Mouse (Mus musculus) T-helper 2 cell (primary cell): ENCODE measurements around the gene Myd88.
"Not testable (repeated sequence)": the region's sequence is repeated elsewhere in the genome, so short reads cannot be mapped to it uniquely, and the experiment has no call there.

ENCODE experiments used
- in situ Hi-C: fragments of 300-600 bp; cut with MboI, MseI; formaldehyde crosslinking; loops from one replicate; pipeline ENCODE4 v1.15.1; 2025; ENCODE audit warnings: high pct_unique_total_duplicates

Gene Myd88

DNA sequence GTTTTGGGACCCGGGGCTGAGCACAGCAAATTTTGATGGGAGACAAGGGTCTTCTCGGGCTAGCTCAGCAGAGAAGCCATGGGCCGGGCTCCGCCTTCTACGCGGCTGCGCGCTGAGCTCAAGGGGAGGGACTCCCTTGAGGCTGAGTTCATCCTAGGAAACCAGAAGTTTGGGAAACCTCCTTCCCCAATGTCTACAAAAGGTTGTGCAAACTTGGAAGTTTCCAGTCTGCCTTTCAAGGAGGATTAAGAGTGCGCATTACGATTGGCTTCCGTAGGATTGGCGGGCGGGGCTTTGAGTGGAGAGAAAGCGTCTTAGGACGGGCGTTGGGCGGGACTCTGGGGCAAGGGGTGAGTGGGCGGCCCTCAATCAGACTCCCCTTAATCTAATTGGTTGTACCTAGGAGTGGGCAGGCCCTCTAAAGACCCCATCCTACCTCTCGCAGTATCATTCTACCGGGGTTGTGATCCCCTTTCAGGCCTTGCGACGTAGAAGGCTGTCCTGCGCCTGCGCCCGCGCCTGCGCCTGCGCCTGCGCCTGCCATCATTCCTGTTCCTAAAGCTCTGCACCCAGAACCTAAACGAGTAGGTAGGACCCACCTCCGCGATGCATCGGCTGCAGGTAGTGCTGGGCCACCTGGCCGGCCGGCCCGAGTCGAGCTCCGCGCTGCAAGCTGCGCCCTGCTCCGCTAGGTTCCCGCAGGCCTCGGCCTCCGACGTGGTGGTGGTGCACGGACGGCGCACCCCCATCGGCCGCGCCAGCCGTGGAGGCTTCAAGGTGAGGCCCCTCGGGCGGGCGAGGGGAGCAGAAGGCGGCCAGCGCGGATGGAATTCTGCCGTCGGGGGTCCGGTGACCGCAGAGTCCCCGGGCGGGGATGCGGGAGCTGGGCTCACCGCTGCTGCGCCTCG, at the start of gene Myd88:
Gene Myd88 (minus strand): TSS at position 503 of the 908 bp plus-strand sequence.
- in situ Hi-C loops = loop anchor here (25.0 kb wide), 1 partner anchor 1054 kb away; no protein-coding TSS in a partner anchor

DNA sequence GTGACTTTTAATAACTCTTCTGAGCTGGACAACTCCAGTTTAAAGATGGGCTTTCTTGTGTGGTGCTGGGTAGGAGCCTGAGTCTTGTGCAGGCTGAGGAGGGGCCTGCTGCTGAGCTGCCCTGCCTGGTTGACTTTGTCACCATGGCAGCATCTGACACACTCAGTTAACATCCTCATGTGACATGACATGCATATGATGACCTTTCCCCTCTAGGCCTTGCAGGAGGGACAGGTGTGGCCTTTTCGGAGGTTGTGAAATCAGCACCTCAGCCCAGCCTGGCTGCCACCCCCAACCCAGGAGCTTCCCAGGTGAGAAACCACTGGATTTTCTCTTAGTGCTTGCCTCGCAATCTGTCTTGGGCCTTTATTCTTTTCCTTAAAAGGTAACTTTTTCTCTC, 49.0 kb upstream of the Myd88 start:
- in situ Hi-C loops = no loop called here

DNA sequence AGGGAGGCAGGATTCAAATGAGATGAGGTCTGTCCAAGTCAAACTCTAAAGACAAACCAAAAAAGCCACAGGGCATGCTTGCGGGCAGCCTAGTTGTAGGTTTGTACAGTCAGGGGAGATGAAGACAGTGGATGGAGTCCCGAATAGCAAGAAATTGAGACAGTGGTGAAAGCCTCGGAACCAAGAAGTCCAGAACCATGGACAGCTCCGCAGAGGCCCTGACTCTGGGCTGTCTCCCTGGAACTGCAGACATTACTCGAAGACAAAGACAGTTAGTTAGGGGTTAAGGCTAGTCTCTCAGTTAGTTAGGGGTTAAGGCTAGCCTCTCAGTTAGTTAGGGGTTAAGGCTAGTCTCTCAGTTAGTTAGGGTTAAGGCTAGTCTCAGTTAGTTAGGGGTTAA, 47.7 kb upstream of the Myd88 start:
- in situ Hi-C loops = no loop called here

DNA sequence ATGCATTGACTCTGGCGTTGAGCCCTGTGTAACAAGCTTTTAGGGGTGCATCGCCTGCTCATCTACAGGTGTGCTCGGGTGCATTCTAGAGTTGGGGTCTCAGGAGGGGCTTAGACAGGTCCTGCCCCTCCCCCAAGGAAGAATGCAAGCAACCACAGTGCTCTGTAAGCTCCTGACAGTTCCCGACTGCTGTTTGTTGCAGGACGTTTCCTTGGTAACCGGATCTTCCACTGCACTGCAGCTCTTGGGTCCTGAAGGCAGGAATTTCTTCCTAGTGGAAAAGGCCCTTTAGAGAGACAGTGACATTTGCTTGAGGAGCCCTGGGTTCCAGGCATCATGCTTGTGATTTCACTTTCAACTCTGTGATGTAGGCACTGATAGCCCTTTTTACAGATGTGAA, 41.4 kb upstream of the Myd88 start:
- in situ Hi-C loops = no loop called here

DNA sequence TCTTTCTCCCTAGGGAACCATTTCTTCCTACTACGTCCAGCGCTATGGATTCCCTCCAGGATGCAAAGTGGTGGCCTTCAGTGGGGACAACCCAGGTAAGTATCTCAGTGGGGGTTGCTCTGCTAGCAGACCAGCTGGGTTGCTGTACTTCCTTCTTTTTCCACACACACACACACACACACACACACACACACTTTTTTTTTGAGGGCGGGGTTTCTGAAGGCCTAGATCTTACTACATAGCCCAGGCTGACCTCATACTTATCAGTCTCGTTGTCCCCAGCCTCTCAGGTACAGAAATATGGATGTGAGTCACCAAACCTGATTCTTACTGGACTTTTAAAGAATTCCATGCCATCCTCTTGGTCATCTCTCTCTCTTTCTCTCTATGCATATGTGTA, 37.0 kb upstream of the Myd88 start:
- in situ Hi-C loops = no loop called here

DNA sequence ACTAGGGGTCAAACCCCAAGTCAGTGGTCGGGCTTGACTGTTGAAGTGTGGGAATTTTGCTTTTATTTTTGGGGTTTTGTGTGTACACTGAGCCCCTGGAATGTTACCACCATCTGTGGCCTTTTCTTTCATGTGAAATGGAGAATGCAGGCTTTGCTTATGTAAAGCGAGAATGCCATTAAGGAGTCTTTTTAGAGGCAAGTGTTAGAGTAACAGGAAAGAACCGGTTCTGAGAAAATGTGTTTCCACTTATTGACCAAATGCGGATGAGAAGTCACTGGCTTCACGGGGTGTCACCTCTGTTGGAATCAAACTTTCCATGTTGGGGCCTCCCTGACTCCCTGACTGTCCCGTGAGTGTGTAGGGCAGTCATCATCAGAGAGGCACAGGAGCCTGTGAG, 34.3 kb upstream of the Myd88 start:
- in situ Hi-C loops = no loop called here

DNA sequence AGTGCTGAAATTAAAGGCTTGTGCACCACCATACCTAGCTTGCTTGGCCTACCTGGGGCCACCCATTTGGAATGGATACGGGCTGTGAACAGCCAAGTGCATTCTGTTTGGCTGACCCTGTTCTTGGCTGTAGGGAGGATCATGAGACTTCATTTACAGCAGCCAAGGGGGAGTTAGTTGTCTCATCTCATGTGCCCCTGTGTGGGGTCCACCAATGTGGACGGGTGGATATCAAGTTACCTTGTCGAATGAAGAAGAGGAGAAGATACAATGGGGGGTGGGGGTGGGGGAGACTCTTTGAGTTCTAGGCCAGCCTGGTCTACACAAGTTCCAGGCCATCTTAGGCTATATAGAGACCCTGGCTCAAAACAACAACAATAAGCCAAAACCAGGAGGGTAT, 33.8 kb upstream of the Myd88 start:
- in situ Hi-C loops = no loop called here

DNA sequence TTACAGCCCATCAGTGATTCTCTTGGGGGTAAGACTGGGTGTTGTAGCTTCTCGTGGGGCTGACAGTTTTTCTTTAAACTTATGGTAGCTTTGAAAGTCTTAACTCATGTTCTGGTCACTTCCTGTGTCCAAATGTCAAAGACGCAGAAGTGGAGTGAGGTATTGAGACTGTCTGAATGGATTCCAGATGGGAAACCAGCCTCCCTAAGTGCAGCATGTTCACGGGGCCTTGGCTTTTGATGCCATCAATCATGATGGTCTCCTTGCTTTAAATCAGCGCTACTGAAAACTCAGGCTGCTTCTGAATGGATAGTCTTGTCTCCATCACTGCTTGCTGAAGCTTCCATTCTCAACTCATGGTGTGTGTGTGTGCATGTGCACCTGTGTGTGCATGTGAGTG, 30.0 kb upstream of the Myd88 start:
- in situ Hi-C loops = no loop called here

DNA sequence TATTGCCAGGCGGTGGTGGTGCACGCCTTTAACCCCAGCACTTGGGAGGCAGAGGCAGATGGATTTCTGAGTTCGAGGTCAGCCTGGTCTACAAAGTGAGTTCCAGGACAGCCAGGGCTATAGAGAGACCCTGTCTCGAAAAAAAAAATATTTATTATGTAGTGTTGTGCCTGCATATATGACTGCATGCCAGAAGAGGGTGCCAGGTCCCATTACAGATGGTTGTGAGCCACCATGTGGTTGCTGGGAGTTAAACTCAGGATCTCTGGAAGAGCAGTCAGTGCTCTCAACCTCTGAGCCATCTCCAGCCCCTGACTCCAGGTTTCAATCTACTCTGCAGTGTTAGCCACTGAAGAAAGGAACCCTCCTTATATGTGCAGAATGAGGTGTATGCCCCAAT, 29.6 kb upstream of the Myd88 start:
- in situ Hi-C loops = not testable (repeated sequence)

DNA sequence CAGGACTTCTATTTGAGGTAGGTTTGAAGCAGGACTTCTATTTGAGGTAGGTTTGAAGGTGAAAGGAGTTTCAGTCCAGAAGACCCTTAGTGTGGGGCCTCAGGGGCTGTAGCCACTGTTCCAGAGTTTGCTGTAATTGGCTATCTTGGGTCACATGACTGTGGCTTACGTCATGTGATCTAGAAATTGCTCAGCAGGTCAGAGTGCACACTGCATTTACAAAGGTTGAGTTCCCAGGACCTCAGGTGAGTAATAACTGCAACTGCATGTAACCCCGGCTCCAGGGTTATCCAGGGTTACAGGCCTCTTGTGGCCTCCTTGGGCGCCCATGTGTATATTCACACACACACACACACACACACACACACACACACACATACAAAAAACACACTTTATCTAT, 27.2 kb upstream of the Myd88 start:
- in situ Hi-C loops = no loop called here

DNA sequence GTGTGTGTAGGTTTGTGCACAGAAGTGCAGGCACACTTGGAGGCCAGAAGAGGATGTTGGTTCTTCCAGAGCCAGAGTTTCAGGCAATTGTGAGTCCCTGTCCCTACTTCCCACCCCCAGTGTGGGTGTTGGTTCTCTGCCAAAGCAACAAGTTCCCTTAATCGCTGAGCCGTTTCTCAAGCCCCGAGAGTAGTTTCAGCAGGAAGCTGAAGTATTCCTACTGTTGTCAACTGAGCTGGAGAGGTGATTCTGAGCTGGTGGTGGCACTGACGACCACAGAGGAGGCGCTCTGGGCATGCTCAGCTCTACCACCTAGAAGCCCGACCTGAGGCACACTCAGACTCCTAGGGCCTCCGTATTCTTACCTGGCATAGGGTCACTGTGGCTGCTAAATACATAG, 24.1 kb upstream of the Myd88 start, which contains the start of gene Slc22a14:
Gene Slc22a14 (minus strand): TSS at position 270 of the 400 bp plus-strand sequence.
- in situ Hi-C loops = no loop called here

DNA sequence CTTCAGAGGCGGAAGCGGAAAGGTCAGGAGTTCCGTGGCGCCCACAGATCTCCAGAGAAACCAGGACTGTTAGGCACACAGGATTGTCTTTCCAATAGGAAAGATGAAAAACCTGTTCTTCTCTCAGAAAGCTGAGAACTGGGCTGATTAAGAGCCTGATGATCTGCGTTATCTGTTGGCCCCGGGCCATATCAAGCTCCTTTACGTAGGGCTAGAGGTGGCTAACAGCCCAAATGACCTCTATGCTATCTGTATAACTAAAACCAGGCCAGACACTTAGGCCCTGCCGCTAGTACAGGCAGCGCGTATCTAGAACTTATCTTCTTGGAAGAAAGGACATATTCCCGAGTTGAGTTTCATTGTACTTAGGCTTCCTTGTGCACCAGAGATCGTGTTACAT, 22.0 kb upstream of the Myd88 start:
- in situ Hi-C loops = no loop called here

DNA sequence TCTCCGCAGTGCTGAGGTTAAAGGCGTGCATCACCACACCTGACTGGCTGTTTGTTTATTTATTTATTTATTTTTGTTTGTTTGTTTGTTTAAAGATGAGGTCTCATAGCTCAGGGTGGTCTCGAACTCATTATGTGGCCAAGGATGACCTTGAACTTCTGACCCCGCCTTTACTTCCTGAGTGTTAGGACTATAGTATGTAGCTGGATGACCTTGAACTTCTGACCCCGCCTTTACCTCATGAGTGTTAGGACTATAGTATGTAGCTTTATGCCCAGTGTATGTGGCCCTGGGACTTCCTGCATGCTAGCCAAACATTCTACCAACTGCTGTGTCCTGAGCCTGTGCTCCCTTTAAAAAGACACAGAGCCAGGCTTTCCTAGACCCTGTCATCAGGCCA, 20.2 kb upstream of the Myd88 start:
- in situ Hi-C loops = no loop called here

DNA sequence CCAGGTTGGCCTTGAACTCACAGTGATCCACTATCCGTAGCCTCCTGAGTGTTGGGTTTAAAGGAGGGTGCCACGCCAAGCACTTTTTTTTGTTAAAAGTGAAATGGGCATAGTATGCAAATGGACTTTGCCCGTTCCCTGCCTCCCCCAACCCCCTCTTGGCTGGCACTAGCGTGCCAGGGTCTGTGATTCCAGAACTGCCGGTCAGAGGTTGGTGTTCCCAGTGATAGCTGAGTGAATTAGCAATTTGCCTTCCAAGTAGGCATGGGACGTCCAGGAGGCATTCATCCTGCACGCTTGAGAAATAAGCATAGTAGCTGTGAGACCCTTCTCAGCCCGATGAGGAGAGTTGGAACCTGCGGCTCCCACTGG, 16.8 kb upstream of the Myd88 start:
- in situ Hi-C loops = loop anchor here (5.0 kb wide), 1 partner anchor 251 kb away; no protein-coding TSS in a partner anchor

DNA sequence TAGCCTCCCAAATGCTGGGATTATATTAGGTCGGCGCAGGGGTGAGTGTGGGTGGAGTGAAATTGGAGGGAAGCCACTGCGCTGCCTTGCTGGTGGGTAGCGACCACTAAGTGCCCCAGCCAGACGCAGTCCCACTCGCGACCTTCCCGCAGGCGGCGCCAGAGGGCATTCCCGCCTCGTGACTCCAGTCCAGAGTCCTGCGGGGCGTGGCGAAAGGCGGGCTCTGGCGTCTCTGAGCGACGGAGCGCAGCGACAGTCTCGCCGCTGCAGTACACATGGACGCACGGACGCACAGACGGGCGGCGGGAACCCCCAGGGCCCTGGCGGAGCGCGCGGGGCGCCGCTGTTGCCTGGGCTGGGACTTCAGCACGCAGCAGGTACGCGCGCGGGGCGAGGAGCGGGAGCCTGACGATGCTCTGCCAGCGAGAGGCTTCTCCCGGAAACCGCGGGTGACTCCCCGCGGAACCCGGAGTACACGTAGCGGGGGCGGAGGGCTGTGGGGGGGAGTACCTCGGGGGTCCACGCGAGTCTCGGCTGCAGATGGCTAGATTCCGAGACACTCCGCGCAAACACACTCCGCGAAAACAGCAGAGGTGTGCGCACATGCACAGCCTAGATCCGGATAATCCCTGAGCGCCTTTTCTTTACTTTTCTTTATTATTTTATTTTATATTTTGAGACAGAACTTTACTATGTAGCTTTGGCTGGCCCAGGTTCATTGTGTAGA, 16.3 kb upstream of the Myd88 start, which contains the start of gene Xylb:
Gene Xylb (plus strand): TSS at position 51 of the 727 bp plus-strand sequence.
- in situ Hi-C loops = loop anchor here (5.0 kb wide), 1 partner anchor 250 kb away; no protein-coding TSS in a partner anchor

DNA sequence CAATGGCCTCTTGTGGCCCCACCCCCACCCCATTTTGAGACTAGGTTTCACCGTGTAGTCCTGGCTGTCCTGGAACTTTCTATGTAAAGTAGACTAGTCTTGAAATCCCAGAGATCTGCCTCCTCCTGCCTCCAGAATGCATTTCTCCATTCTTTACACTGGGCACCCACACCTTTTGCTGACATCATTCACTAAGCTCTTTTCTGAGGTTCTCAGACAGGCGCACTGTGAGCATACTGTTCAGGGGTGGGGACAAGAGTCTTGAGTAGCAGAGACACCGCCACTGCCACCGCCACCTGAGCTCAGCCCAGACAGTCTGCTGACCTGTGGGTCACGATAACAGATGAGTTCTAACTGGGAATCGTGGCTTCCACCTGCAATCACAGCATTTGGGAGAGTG, 14.7 kb upstream of the Myd88 start:
- in situ Hi-C loops = loop anchor here (5.0 kb wide), 1 partner anchor 249 kb away; no protein-coding TSS in a partner anchor

DNA sequence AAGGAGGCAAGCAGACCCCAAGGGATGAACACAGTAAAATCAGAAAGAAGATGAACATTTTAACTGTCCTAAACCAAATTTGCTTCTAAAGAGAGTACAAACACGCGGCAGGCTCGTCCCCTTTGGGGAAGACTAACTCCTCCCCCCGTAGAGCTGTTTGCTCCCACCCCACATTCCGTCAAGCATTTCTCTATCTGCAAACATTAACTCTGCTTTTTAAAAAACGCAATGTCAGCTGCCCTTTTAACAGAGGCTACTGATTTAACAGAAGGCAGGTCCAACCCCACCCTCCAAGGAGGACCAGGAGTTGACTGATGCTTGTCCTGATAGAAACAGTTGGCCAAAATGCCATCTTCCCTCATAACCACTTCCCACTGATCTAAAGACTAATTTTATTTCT, 12.7 kb upstream of the Myd88 start:
- in situ Hi-C loops = no loop called here

DNA sequence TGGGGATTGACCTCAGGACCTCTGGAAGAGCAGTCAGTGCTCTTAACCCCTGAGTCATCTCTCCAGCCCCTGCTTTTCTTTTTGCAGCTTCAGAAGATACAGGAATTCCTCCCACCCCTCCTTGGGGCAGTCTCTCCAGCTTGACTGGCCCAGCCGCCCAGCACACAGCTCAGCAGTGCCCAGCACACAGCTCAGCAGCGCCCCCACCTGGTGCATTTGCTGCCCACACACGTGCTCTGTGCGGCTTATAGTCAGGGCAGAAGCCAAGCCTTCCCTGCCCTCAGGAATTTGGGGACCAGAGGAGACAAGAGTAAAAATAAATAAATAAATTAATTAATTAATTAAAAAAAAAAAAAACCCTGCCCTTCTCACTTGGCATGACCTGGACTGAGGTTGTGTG, 10.8 kb upstream of the Myd88 start:
- in situ Hi-C loops = no loop called here

DNA sequence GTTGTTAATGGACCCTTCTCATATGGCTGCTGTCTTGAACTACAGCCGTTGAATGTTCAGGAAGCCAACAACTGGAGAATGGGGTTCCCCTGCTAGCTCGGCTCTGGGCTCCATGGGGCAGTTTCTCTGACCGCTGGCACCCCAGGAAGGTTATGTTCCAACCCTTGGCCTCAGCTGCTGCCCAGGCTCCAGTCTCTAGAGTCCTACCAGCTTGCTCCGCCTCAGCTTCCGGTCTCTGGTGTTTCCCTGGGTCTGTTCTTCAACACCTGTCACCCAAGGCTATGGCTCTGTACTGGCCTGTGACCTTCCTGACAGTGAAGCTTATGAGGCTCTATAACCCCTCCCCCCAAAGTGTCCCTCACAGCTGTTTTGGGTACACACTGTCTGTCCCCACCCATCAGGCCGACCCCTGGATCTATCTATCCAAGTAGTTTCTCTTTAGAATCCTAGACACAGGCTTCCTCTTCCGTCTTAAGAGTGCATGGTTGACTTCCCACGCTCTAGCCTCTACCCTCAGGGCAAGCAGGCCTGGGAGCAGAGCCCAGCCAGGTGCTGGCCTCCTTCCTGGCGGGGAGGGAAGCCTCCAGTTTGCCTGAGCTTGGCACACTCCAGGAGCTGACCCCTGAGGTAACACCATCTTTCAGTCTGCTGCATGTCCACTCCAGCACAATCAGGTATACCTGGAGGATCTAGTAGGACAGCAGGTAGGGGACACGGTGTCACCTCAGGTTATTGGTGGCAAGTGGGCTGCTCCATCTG, 9.9 kb upstream of the Myd88 start:
- in situ Hi-C loops = no loop called here

DNA sequence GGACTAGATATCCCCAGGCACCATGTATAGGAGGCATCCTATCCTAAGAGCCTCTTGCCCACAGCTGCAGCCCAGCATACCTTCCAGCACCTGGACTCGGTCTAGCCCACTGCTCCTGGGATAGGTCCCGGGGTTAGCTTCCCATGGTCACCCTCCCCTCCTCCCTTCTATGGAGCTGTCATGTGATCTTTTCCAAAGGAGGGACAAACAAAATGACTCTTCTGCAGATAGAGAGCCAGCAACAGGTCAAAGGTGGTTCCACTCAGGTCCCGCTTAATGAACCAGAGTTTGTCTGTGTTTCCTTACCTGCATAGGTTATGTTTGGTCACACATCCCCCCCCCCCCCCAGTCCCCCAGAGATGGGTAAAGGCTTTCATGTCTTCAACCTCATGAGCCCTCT, 9.3 kb upstream of the Myd88 start:
- in situ Hi-C loops = no loop called here

DNA sequence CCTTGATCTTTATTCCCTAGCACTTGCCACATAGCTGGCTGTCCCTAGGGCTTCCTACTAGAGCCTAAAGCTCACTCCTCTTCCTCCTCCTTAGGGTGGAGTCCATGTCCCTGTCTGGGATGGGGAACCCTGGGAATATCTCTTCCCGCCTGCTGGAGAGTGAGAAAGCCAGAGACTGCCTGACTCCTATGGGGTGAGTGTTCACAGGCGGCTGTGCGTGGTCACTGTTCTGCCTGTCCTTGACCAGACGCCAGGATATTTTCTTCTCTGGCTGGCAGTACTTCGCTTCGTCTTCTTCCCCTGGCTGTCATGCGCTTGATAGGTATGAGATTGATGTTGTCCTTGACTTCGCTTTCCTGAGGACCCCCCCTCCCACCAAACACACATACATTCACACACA, 5.2 kb upstream of the Myd88 start:
- in situ Hi-C loops = loop anchor here (5.0 to 25.0 kb wide), 2 partner anchors 194 to 1059 kb away; no protein-coding TSS in a partner anchor

DNA sequence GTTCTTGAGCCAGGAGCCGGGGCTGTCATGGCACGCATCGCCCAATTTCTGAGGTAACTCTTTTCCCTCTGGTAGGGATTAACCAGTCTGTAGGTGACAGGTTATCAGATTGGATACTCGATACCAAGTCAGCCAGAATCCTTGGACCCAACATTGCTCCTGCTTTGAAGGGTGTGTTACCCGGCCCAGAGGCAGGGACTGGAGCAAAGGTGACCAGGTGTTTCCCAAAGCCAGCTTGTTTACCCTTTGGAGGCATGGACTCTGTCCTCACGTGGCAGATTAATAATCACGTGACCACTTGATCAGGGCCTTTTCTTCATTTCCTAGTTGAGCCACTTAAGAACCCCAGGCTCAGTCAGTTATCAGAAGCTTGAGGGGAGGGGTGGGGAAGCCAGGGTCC, 1.5 kb upstream of the Myd88 start:
- in situ Hi-C loops = loop anchor here (25.0 kb wide), 1 partner anchor 1055 kb away; no protein-coding TSS in a partner anchor
